Mouse (Mus musculus) hindbrain, postnatal 0 days (tissue): Measurements from ENCODE around the gene Cd19. TPM values are rescaled to one million over a fixed set of nuclear protein-coding genes. Genes with fewer than 3 reads are reported as not detected.

Experiments used
- ATAC-seq: fragments of 200-750 bp; cut with Nextera tagmentation; 2 replicates; pipeline ENCODE4 v1.8.0; 2017; ENCODE audit warnings: mild to moderate bottlenecking, moderate TSS enrichment, moderate library complexity
- DNase-seq: peaks from one replicate; pipeline ENCODE4 v3.0.0-alpha.2; 2015; ENCODE audit warnings: low spot score
- H3K27ac ChIP-seq: fragments of 300-500 bp; sonication (generic); 2 replicates; pipeline ENCODE4 v1.5.1; 2014; ENCODE audit warnings: mild to moderate bottlenecking
- H3K27me3 ChIP-seq: fragments of 300-500 bp; sonication (generic); 2 replicates; pipeline ENCODE4 v1.6.1; 2014; ENCODE audit warnings: low read length, mixed read lengths; ENCODE audit not compliant: insufficient read depth
- H3K36me3 ChIP-seq: fragments of 300-500 bp; sonication (generic); 2 replicates; pipeline ENCODE4 v1.6.1; 2014; ENCODE audit warnings: low read length, mixed read lengths; ENCODE audit not compliant: insufficient read depth
- H3K4me1 ChIP-seq: fragments of 300-500 bp; sonication (generic); 2 replicates; pipeline ENCODE4 v1.6.1; 2014; ENCODE audit warnings: antibody characterized with exemption, low read length, mixed read lengths; ENCODE audit not compliant: insufficient read depth
- H3K4me2 ChIP-seq: fragments of 300-500 bp; sonication (generic); 2 replicates; pipeline ENCODE4 v1.6.1; 2014; ENCODE audit warnings: low read depth, mild to moderate bottlenecking, low read length, moderate library complexity, mixed read lengths
- H3K4me3 ChIP-seq: fragments of 300-500 bp; sonication (generic); 2 replicates; pipeline ENCODE4 v1.5.1; 2014; ENCODE audit warnings: low read length
- H3K9ac ChIP-seq: fragments of 300-500 bp; sonication (generic); replicated peaks from 2 replicates; pipeline ENCODE4 v1.6.1; 2014; ENCODE audit warnings: mild to moderate bottlenecking, low read length, moderate library complexity, mixed read lengths
- H3K9me3 ChIP-seq: fragments of 300-500 bp; sonication (generic); 2 replicates; pipeline ENCODE4 v1.6.1; 2016; ENCODE audit warnings: low read length, mixed read lengths
- CTCF ChIP-seq: IDR thresholded peaks from 2 replicates; pipeline ENCODE4 v1.5.1; 2016; ENCODE audit warnings: antibody characterized with exemption, control low read depth, low read depth
- WGBS: fragments of 180-500 bp; shearing (Covaris S2); extraction: QIAGEN DNeasy Blood & Tissue Kit; methylation state at CpG from one replicate; pipeline ENCODE4 v1.1.7; 2014; 5-methylcytosine and 5-hydroxymethylcytosine counted together
- polyA plus RNA-seq: library from polyadenylated mRNA; unstranded; fragments of >200 nt; fragmentation: Nextera tagmentation; extraction: Ambion mirVana; gene quantifications from 2 replicates; pipeline ENCODE4 v1.2.1, GENCODE M21; 2015
- total RNA-seq: library from RNA; depleted of rRNA; stranded (reverse); fragments of >200 nt; gene quantifications from 2 replicates; pipeline ENCODE4 v1.2.3, GENCODE M21; 2014

Gene Cd19
- total and polyA plus RNA-seq, 2 experiments from 2014 or later: 0.05 to 0.16 TPM

GRCm38 (mm10) chr7:126448481-126448880, 33.8 kb upstream of the Cd19 start:
- 83% methylated on average over 19 of the region's 19 CpGs for WGBS
- no peak overlapping the region for H3K4me3 ChIP-seq
- no peak overlapping the region for H3K9ac ChIP-seq
- peaks cover 20% of the 10 kb centered on the region; the same call in 1 of the 2 replicates for H3K36me3 ChIP-seq
- no peak for TF ChIP-seq CTCF
- no peaks in the 10 kb centered on the region for H3K9me3 ChIP-seq
- DNase-seq (no peak), ATAC-seq (no peak)
- H3K4me2 ChIP-seq: no peak overlapping the region
- H3K4me1 ChIP-seq: no peaks in the 10 kb centered on the region
- H3K27me3 ChIP-seq: no peaks in the 10 kb centered on the region
- no peak overlapping the region for H3K27ac ChIP-seq

- no peak for TF ChIP-seq CTCF
- H3K27ac ChIP-seq: no peak overlapping the region
Measured at GRCm38 (mm10) chr7:126446217-126446616, 31.5 kb upstream of the Cd19 start.

GRCm38 (mm10) chr7:126445104-126445815, 30.6 kb upstream of the Cd19 start:
- no peaks in the 10 kb centered on the region for H3K27me3 ChIP-seq
- 91% methylated on average over 15 of the region's 15 CpGs for WGBS
- H3K36me3 ChIP-seq: peaks cover 24% of the 10 kb centered on the region; the same call in 1 of the 2 replicates
- H3K4me1 ChIP-seq: no peaks in the 10 kb centered on the region
- DNase-seq (no peak), ATAC-seq (no peak)
- H3K4me2 ChIP-seq: no peak overlapping the region
- no peak for TF ChIP-seq CTCF
- no peak overlapping the region for H3K9ac ChIP-seq
- H3K9me3 ChIP-seq: no peaks in the 10 kb centered on the region
- no peak overlapping the region for H3K27ac ChIP-seq
- no peak overlapping the region for H3K4me3 ChIP-seq

More at GRCm38 (mm10) chr7:126446217-126446616, 31.5 kb upstream of the Cd19 start:
- H3K4me3 ChIP-seq: no peak overlapping the region
- no peak overlapping the region for H3K4me2 ChIP-seq
- H3K27me3 ChIP-seq: no peaks in the 10 kb centered on the region
- no peaks in the 10 kb centered on the region for H3K4me1 ChIP-seq
- H3K9ac ChIP-seq: no peak overlapping the region
- WGBS: 93% methylated on average over 21 of the region's 21 CpGs
- H3K9me3 ChIP-seq: no peaks in the 10 kb centered on the region
- H3K36me3 ChIP-seq: peaks cover 24% of the 10 kb centered on the region; the same call in 1 of the 2 replicates
- DNase-seq (no peak), ATAC-seq (no peak)

GRCm38 (mm10) chr7:126444536-126444935, 29.8 kb upstream of the Cd19 start:
- H3K4me3 ChIP-seq: no peak overlapping the region
- H3K27me3 ChIP-seq: no peaks in the 10 kb centered on the region
- H3K36me3 ChIP-seq: peaks cover 24% of the 10 kb centered on the region; the same call in 1 of the 2 replicates
- H3K27ac ChIP-seq: no peak overlapping the region
- H3K9me3 ChIP-seq: no peaks in the 10 kb centered on the region
- H3K9ac ChIP-seq: no peak overlapping the region
- H3K4me2 ChIP-seq: no peak overlapping the region
- no peaks in the 10 kb centered on the region for H3K4me1 ChIP-seq
- no peak for TF ChIP-seq CTCF
- DNase-seq: no peak
- no peak for ATAC-seq
- 92% methylated on average over 9 of the region's 9 CpGs for WGBS

GRCm38 (mm10) chr7:126443997-126444396, 29.3 kb upstream of the Cd19 start:
- Histone ChIP-seq H3K4me2 (no peak overlapping the region), H3K4me3 (no peak overlapping the region), H3K36me3 (peaks cover 24% of the 10 kb centered on the region; the same call in 1 of the 2 replicates), H3K9ac (no peak overlapping the region), H3K27me3 (no peaks in the 10 kb centered on the region), H3K9me3 (no peaks in the 10 kb centered on the region), H3K4me1 (no peaks in the 10 kb centered on the region), H3K27ac (no peak overlapping the region)
- TF ChIP-seq CTCF: no peak
- WGBS: 96% methylated on average over 10 of the region's 10 CpGs
- ATAC-seq: no peak
- DNase-seq: no peak

GRCm38 (mm10) chr7:126440134-126440533, 25.4 kb upstream of the Cd19 start:
- Histone ChIP-seq H3K36me3 (peaks cover 14% of the 10 kb centered on the region; the same call in 1 of the 2 replicates), H3K4me1 (no peaks in the 10 kb centered on the region), H3K9me3 (no peaks in the 10 kb centered on the region), H3K4me3 (no peak overlapping the region), H3K9ac (no peak overlapping the region), H3K4me2 (no peak overlapping the region), H3K27me3 (no peaks in the 10 kb centered on the region), H3K27ac (no peak overlapping the region)
- DNase-seq (no peak), ATAC-seq (peak; percentile 32; the same call in 1 of the 2 replicates)
- no peak for TF ChIP-seq CTCF
- 54% methylated on average over 9 of the region's 9 CpGs for WGBS

GRCm38 (mm10) chr7:126436851-126437250, 22.2 kb upstream of the Cd19 start:
- Histone ChIP-seq H3K4me3 (no peak overlapping the region), H3K9me3 (no peaks in the 10 kb centered on the region), H3K36me3 (0 out of 2 replicates have a peak, but pooled peaks cover 6% of the 10 kb centered on the region), H3K27me3 (no peaks in the 10 kb centered on the region), H3K9ac (no peak overlapping the region), H3K27ac (no peak overlapping the region), H3K4me1 (no peaks in the 10 kb centered on the region), H3K4me2 (no peak overlapping the region)
- WGBS: 16% methylated on average over 8 of the region's 8 CpGs
- ATAC-seq (peak; percentile 61; the same call in 1 of the 2 replicates), DNase-seq (peak; percentile 71)
- peak; percentile 90 for TF ChIP-seq CTCF
